Mouse (Mus musculus): Measurements from ENCODE around the gene Cdc42.

The Cdc42 gene

DNA sequence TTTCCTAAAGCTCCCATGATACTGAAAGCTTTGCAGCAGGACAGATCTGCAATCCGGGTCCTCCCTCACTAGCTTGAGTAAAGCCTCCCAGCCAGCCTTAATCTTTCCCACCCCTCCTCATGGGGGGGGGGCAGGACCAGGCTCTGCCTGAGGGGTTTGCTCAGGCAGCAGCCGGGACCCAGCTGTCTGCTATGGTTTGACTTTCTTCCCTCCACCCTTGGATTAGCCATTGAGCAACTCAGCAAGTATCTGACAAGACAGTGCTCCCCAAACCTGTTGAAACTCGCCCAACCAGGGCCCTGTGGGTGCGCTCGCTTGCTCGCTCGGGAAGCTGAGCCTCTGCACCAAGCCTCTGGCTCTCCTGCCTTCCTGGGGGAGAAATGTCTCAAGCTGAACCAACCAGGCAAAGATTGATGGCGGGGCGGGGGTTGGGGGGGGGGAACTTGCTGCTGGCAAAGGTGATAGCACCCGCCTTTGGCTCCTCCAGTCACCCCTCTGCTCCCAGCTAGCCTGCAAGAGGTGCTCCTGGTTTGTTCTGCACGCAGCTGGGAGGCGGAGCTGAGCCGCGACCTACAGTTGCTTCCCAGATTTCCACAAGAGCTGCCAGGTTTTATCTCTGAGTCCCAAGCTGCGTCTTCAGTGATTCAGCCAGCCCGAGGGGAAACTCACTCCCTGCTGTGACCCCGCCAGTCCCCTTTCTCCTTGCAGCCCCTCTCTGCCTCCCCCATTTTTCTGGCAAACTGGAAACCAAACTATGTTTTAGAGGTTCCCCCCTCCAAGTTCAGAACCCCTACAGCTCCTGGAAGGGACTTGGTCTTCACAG is 74.7 kb downstream of the Cdc42 start:
- DNase-seq: no peak

- DNase-seq: no peak
Observed at GRCm38 (mm10) chr4:137282122-137282521, 75.4 kb downstream of the Cdc42 start.

DNA sequence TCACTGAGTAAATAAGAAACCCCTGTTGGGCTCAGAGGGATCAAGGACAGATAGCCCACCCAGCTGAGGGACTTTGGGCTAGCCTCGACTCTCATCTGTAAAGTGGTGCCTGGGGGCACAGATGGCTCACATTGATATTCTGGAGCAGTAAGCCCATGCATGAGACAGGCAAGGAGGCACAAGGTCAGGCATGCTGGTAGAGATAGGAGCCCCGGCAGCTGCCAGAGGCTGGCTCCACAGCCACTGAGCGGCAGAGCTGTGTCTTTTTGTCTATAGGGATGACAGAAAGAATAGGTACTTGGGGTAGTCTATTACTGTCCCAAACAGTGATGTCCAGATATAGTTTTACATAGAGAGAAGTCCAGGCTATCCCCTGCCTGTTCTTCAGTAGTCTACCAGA is 76.2 kb downstream of the Cdc42 start:
- no peak for DNase-seq

DNA sequence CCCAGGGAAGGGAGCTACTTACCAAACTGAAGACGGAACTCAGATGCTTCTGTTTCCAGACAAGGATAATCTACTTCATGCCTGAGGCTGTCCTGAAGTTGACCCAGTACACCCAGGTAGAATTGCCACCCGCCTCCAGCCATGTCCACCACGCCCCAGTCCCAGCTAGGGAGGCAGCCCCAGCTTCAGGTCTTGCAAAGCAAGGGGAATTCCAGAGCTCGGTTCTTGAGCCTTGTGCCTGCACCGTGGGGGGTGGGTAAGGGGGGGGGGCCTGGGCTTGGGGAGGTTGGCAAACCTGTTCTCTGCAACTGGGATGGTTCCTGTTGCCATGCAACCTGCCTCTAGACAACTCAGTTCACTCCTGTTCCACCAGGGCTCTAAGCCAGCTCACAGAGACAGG is 78.2 kb downstream of the Cdc42 start:
- no peak for DNase-seq

GRCm38 (mm10) chr4:137278144-137279040 is 79.1 kb downstream of the Cdc42 start:
- DNase-seq: no peak

GRCm38 (mm10) chr4:137277600-137278143 is 79.8 kb downstream of the Cdc42 start:
- DNase-seq: no peak

DNA sequence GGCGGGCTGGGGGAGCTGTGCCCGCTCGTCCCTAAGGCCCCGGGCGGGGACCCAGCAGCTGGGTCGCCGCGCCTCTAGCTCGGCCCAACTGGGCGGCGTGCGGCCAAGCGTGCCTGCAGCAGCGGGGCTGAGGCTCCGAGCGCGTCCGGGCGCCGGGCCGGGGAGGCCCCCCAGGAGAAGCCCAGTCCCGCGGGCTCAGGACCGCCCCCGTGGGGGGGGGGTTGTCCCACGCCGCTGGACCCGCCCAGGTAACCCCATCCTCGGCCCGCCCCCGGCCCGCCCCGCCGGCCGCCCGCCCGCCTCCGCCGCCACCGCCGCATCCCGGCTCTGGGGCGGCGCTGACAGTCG is 80.4 kb downstream of the Cdc42 start, which contains the start of gene Wnt4:
TSS of gene Wnt4 (plus strand) at position 324 of the 348 bp plus-strand sequence.
- DNase-seq: peak; percentile 47 to 72

- DNase-seq: no peak
Observed at GRCm38 (mm10) chr4:137276443-137277165, 80.9 kb downstream of the Cdc42 start.

GRCm38 (mm10) chr4:137274304-137274703 is 83.2 kb downstream of the Cdc42 start:
- no peak for DNase-seq

DNA sequence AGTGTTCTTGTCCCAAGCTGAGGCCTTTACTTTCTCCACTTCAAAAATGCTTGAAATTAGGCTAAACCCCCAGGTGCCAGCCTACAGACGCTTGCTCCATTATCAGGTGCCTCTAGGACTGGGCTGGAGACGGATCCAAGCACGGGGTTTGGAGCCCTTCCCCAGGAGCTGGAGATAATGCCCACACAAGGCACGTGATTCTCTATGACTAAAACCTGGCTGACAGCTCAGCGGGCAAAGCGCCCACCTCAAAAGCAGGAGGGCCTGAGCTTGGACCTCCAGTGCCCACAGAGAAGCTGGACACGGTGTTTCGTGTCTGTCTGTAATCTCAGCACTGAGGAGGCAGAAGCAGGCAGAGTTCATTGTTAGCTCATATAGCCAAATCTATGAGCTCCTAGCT is 85.7 kb downstream of the Cdc42 start:
- DNase-seq: no peak

Measured in kidney, postnatal 25 days (tissue).